Mouse (Mus musculus) midbrain, postnatal 0 days (tissue): Measurements from ENCODE around the gene Ubr7. TPM values are rescaled to one million over a fixed set of nuclear protein-coding genes. Genes with fewer than 3 reads are reported as not detected.

Experiments used
- ATAC-seq: fragments of 200-750 bp; cut with Nextera tagmentation; 2 replicates; pipeline ENCODE4 v1.8.0; 2017; ENCODE audit warnings: moderate number of reproducible peaks, mild to moderate bottlenecking, moderate TSS enrichment, moderate library complexity; ENCODE audit not compliant: low FRiP score
- DNase-seq: peaks from one replicate; pipeline ENCODE4 v3.0.0-alpha.2; 2015; ENCODE audit warnings: low spot score
- H3K27ac ChIP-seq: fragments of 300-500 bp; sonication (generic); 2 replicates; pipeline ENCODE4 v1.5.1; 2014; ENCODE audit warnings: low read depth, mild to moderate bottlenecking, low read length, mixed read lengths
- H3K27me3 ChIP-seq: fragments of 300-500 bp; sonication (generic); 2 replicates; pipeline ENCODE4 v1.6.1; 2014; ENCODE audit warnings: low read length, control low read depth, mixed read lengths; ENCODE audit not compliant: insufficient read depth
- H3K36me3 ChIP-seq: fragments of 300-500 bp; sonication (generic); 2 replicates; pipeline ENCODE4 v1.6.1; 2014; ENCODE audit warnings: low read length, control low read depth, mixed read lengths; ENCODE audit not compliant: insufficient read depth
- H3K4me1 ChIP-seq: fragments of 300-500 bp; sonication (generic); 2 replicates; pipeline ENCODE4 v1.6.1; 2014; ENCODE audit warnings: mild to moderate bottlenecking, control low read depth, antibody characterized with exemption, low read length, mixed read lengths; ENCODE audit not compliant: insufficient read depth
- H3K4me2 ChIP-seq: fragments of 300-500 bp; sonication (generic); 2 replicates; pipeline ENCODE4 v1.6.1; 2014; ENCODE audit warnings: low read depth, mild to moderate bottlenecking, low read length, mixed read lengths; ENCODE audit not compliant: poor library complexity, severe bottlenecking
- H3K4me3 ChIP-seq: fragments of 300-500 bp; sonication (generic); 2 replicates; pipeline ENCODE4 v1.5.1; 2014; ENCODE audit warnings: low read depth, mild to moderate bottlenecking, low read length, moderate library complexity
- H3K9ac ChIP-seq: fragments of 300-500 bp; sonication (generic); replicated peaks from 2 replicates; pipeline ENCODE4 v1.6.1; 2014; ENCODE audit warnings: mild to moderate bottlenecking, low read length, moderate library complexity, mixed read lengths; ENCODE audit not compliant: poor library complexity, severe bottlenecking
- H3K9me3 ChIP-seq: fragments of 300-500 bp; sonication (generic); 2 replicates; pipeline ENCODE4 v1.6.1; 2016; ENCODE audit warnings: low read length, control low read depth
- CTCF ChIP-seq: IDR thresholded peaks from 2 replicates; pipeline ENCODE4 v1.5.1; 2016; ENCODE audit warnings: antibody characterized with exemption, mild to moderate bottlenecking
- WGBS: fragments of 180-500 bp; shearing (Covaris S2); extraction: QIAGEN DNeasy Blood & Tissue Kit; methylation state at CpG from one replicate; pipeline ENCODE4 v1.1.7; 2014; 5-methylcytosine and 5-hydroxymethylcytosine counted together
- polyA plus RNA-seq: library from polyadenylated mRNA; unstranded; fragments of >200 nt; fragmentation: Nextera tagmentation; extraction: Ambion mirVana; gene quantifications from 2 replicates; pipeline ENCODE4 v1.2.1, GENCODE M21; 2015
- total RNA-seq: library from RNA; depleted of rRNA; stranded (reverse); fragments of >200 nt; gene quantifications from 2 replicates; pipeline ENCODE4 v1.2.3, GENCODE M21; 2014

Gene Ubr7
- total and polyA plus RNA-seq, 2 experiments from 2014 or later = 24.4 to 51.0 TPM

GRCm38 (mm10) chr12:102778151-102778550, 20.4 kb downstream of the Ubr7 start:
- Histone ChIP-seq H3K4me3 (no peak overlapping the region), H3K9me3 (no peaks in the 10 kb centered on the region), H3K9ac (no peak overlapping the region), H3K4me2 (no peak overlapping the region), H3K36me3 (peaks cover 31% of the 10 kb centered on the region), H3K4me1 (no peaks in the 10 kb centered on the region), H3K27me3 (no peaks in the 10 kb centered on the region), H3K27ac (no peak overlapping the region)
- DNase-seq (no peak), ATAC-seq (no peak)
- WGBS = 58% methylated on average over 5 of the region's 5 CpGs
- TF ChIP-seq CTCF = no peak

GRCm38 (mm10) chr12:102779452-102779851, 21.7 kb downstream of the Ubr7 start:
- Histone ChIP-seq H3K36me3 (peaks cover 29% of the 10 kb centered on the region), H3K27me3 (no peaks in the 10 kb centered on the region), H3K9me3 (no peaks in the 10 kb centered on the region), H3K27ac (no peak overlapping the region), H3K9ac (no peak overlapping the region), H3K4me2 (no peak overlapping the region), H3K4me3 (no peak overlapping the region), H3K4me1 (no peaks in the 10 kb centered on the region)
- no peak for ATAC-seq
- 51% methylated on average over 3 of the region's 3 CpGs for WGBS
- TF ChIP-seq CTCF = peak; percentile 49
- DNase-seq = peak; percentile 19

- DNase-seq (no peak), ATAC-seq (no peak)
- Histone ChIP-seq H3K9me3 (no peaks in the 10 kb centered on the region), H3K27me3 (no peaks in the 10 kb centered on the region), H3K4me1 (no peaks in the 10 kb centered on the region), H3K4me2 (no peak overlapping the region), H3K36me3 (peaks cover 26% of the 10 kb centered on the region), H3K4me3 (no peak overlapping the region), H3K27ac (no peak overlapping the region), H3K9ac (no peak overlapping the region)
- WGBS = 90% methylated on average over 5 of the region's 5 CpGs
- TF ChIP-seq CTCF = no peak
These were observed 25.1 kb downstream of the Ubr7 start for GRCm38 (mm10) chr12:102782841-102783240.

GRCm38 (mm10) chr12:102784899-102785592, 27.3 kb downstream of the Ubr7 start:
- no peaks in the 10 kb centered on the region for H3K4me1 ChIP-seq
- no peak overlapping the region for H3K9ac ChIP-seq
- H3K4me3 ChIP-seq = no peak overlapping the region
- 88% methylated on average over 19 of the region's 19 CpGs for WGBS
- DNase-seq = no peak
- no peaks in the 10 kb centered on the region for H3K27me3 ChIP-seq
- no peaks in the 10 kb centered on the region for H3K9me3 ChIP-seq
- ATAC-seq = no peak
- TF ChIP-seq CTCF = no peak
- H3K4me2 ChIP-seq = no peak overlapping the region
- H3K27ac ChIP-seq = no peak overlapping the region
- H3K36me3 ChIP-seq = peaks cover 37% of the 10 kb centered on the region

- no peak for TF ChIP-seq CTCF
- no peak overlapping the region for H3K4me2 ChIP-seq
- no peaks in the 10 kb centered on the region for H3K27me3 ChIP-seq
- H3K27ac ChIP-seq = no peak overlapping the region
- DNase-seq = no peak
- no peaks in the 10 kb centered on the region for H3K4me1 ChIP-seq
- H3K9me3 ChIP-seq = no peaks in the 10 kb centered on the region
- no peak overlapping the region for H3K9ac ChIP-seq
- no peak overlapping the region for H3K4me3 ChIP-seq
- H3K36me3 ChIP-seq = peaks cover 42% of the 10 kb centered on the region
- WGBS = 82% methylated on average over 5 of the region's 5 CpGs
- ATAC-seq = no peak
These were observed 27.8 kb downstream of the Ubr7 start for GRCm38 (mm10) chr12:102785593-102785985.

GRCm38 (mm10) chr12:102787927-102788326, 30.2 kb downstream of the Ubr7 start:
- Histone ChIP-seq H3K4me1 (no peaks in the 10 kb centered on the region), H3K9me3 (no peaks in the 10 kb centered on the region), H3K4me3 (no peak overlapping the region), H3K4me2 (no peak overlapping the region), H3K36me3 (peaks cover 59% of the 10 kb centered on the region), H3K27me3 (no peaks in the 10 kb centered on the region), H3K9ac (no peak overlapping the region), H3K27ac (no peak overlapping the region)
- WGBS = 92% methylated on average over 7 of the region's 7 CpGs
- ATAC-seq (no peak), DNase-seq (no peak)
- TF ChIP-seq CTCF = no peak
